ENCODE assay signal across 13 mouse cellular contexts in the genomic region with DNA sequence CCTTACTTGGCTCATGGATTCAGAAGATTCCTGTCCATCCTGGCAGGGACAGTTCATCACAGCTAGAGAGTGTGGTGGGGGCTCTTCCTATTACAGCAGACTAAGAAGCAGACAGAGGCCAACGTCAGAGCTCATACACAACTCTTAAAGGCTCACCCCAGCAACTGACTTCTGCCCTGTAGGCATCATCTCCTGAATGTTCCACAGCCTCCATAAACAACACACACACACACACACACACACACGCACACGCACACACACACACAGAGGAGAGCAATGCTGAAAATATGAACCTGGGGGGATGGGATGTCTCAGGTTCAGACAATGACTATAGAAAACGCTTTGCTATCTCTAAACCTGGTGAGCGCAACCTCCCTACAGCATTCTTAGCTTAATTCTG.
"Had no signal": no experiment of that assay in that cellular context is flagged by ENCODE, and none has a peak within 500 bp of the region (broad histone marks: within the 10 kb centered on the region; RNA-seq: fewer than 3 reads in every experiment).

No protein-coding gene starts in this region.

- H3K9ac ChIP-seq: intestine, embryonic 15.5 days; liver, embryonic 12.5 days; liver, embryonic 15.5 days; lung, embryonic 15.5 days; midbrain, embryonic 12.5 days; neural tube, embryonic 13.5 days had no signal

- H3K36me3 ChIP-seq: intestine, embryonic 15.5 days; liver, embryonic 12.5 days; liver, embryonic 15.5 days; lung, embryonic 15.5 days; midbrain, embryonic 12.5 days; neural tube, embryonic 13.5 days had no signal

- H3K9me3 ChIP-seq: intestine, embryonic 15.5 days; liver, embryonic 12.5 days; liver, embryonic 15.5 days; lung, embryonic 15.5 days; midbrain, embryonic 12.5 days; neural tube, embryonic 13.5 days had no signal

- H3K4me2 ChIP-seq: intestine, embryonic 15.5 days; liver, embryonic 12.5 days; liver, embryonic 15.5 days; lung, embryonic 15.5 days; midbrain, embryonic 12.5 days; neural tube, embryonic 13.5 days had no signal

- ATAC-seq: intestine, embryonic 15.5 days; midbrain, embryonic 16.5 days had no signal

- H3K27ac ChIP-seq: intestine, embryonic 15.5 days; kidney, postnatal 0 days; liver, embryonic 12.5 days; liver, embryonic 15.5 days; midbrain, embryonic 12.5 days; neural tube, embryonic 13.5 days had no signal

- H3K4me1 ChIP-seq: liver, embryonic 12.5 days; liver, embryonic 15.5 days; midbrain, embryonic 12.5 days had no signal

- H3K27me3 ChIP-seq: intestine, embryonic 15.5 days; liver, embryonic 12.5 days; liver, embryonic 15.5 days; lung, embryonic 15.5 days; midbrain, embryonic 12.5 days; neural tube, embryonic 13.5 days had no signal

- DNase-seq: liver; right cerebral cortex, postnatal 25 days; thymus, adult 18-20 months; thymus, postnatal 36 days had no signal

- H3K4me3 ChIP-seq: intestine, embryonic 15.5 days; liver, embryonic 12.5 days; liver, embryonic 15.5 days; lung, embryonic 15.5 days; midbrain, embryonic 12.5 days; myocyte; neural tube, embryonic 13.5 days had no signal
